Mouse (Mus musculus): ENCODE measurements around the gene AU040320.

DNA sequence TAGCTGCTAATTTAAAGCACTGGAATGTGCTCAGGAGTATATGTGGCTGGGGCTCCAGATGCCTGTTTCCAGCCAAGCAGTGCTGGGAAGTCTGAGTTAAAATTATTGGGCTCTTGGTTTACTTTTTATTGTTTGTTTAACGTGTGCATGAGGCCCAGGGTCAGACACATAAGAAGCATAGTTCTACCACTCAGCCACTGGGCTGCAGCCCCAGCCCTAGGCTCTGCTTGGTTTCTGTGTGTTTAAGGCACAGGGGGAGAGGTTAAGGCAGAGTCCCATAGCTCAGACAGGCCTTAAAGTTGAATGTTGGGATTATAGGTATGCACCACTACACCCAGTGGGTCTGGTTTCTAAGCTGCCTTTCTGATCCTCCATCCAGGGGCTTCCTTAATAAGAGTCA lies 21.8 kb downstream of the AU040320 start:
- TF ChIP-seq POLR2A (IDR thresholded peaks at IDR 0.05; ENCODE audit: low read depth, low read length) = no peak
- no peak for TF ChIP-seq CTCF (conservative IDR thresholded peaks at IDR 0.05; ENCODE audit: insufficient read depth, insufficient read length, low read depth, low read length)
